Comparison of ENCODE assay signal across 7 mouse cellular contexts in the genomic region with DNA sequence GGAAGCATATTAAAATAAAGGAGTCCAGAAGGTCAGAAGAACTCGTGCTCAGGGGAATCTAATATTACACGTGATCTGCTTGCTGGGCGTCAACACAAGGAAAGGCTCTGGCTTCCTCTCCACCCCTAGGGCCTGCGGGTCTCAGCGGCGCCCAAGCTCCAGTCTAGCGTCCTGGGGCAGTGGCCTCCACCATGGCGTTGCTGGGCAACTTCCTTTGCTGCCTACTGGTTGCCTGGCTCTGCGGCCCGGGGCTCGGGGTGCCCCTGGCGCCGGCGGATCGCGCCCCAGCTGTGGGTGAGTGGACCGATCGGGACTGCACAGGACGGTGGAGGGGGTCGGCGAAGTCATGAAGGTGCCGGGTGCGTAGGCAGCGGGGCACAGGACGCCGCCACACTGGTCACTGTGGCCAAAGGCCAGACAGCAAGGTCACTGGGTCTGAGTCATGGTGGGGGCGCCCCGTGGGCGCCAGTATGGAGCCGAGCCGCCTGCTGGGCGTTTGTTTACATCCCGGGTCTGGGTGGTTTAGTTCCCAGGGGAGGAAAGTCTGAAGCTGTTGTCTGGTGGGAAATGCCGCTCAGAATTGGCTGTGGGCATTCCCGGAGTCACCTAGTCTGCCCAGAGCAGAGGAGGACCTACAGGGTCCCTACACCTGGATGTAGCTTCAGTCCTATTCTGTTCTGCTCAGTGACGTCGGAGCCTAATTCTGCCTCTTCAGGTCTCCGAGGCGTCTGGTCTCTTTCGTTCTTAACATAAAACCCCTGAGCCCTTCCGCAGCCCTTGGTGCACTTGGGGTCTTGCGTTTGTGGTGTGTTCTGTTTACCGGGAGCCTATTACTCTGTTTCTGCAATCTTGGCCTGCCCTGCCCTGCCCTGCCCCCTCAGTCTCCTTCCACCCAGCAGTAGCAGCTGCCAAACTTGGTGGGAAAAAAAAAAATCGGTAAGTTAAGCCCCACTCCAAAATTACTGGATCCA. TPM values are rescaled to one million over a fixed set of nuclear protein-coding genes. Genes with fewer than 3 reads are reported as not detected.
DNase-seq lines count a peak whose midpoint lies in the region; ATAC-seq and TF ChIP-seq lines count a peak whose summit lies in the region.

No protein-coding gene starts in this region.

- peak overlapping the region; percentile 97 for H3K27ac ChIP-seq in cortical plate, adult 2 months (ENCODE audit: insufficient read depth, low read length)
- H3K27ac ChIP-seq in limb, embryonic 11.5 days (replicated peaks; ENCODE audit: low read depth, low read length) = no peak overlapping the region
- H3K27ac ChIP-seq in midbrain, embryonic 10.5 days (replicated peaks) = peak overlapping the region; percentile 85
- peak overlapping the region; percentile 91 for H3K27ac ChIP-seq in small intestine, adult 2 months (ENCODE audit: insufficient read depth, low read depth, low read length)

- H3K4me3 ChIP-seq in cortical plate, adult 2 months (ENCODE audit: insufficient read depth, low read length) = peak overlapping the region; percentile 83
- peak overlapping the region; percentile 42 for H3K4me3 ChIP-seq in limb, embryonic 11.5 days (ENCODE audit: low read depth, low read length)
- H3K4me3 ChIP-seq in midbrain, embryonic 10.5 days = peak overlapping the region; percentile 64
- peak overlapping the region; percentile 89 for H3K4me3 ChIP-seq in small intestine, adult 2 months (ENCODE audit: low read depth, low read length)

- peak; percentile 75 for ATAC-seq in limb, embryonic 11.5 days (ENCODE audit: insufficient number of reproducible peaks, low FRiP score, low TSS enrichment, low read depth)

- no peaks in the 10 kb centered on the region for H3K9me3 ChIP-seq in limb, embryonic 11.5 days (ENCODE audit: control insufficient read depth, low read length)
- peaks cover 18% of the 10 kb centered on the region for H3K9me3 ChIP-seq in midbrain, embryonic 10.5 days (replicated peaks)

- H3K36me3 ChIP-seq in limb, embryonic 11.5 days (ENCODE audit: control insufficient read depth, insufficient read depth, low read length) = no peaks in the 10 kb centered on the region
- peaks cover 39% of the 10 kb centered on the region for H3K36me3 ChIP-seq in midbrain, embryonic 10.5 days
- H3K36me3 ChIP-seq in small intestine, adult 2 months (ENCODE audit: control insufficient read depth, insufficient read depth, low read length) = no peaks in the 10 kb centered on the region

- intact Hi-C loops in gastrocnemius, postnatal 14 days (cut with DNase I; ENCODE audit: low total_unique reads) = no loop called here

- TF ChIP-seq CTCF in cortical plate, adult 2 months (IDR thresholded peaks at IDR 0.05; ENCODE audit: extremely low read depth, insufficient read depth, low read length) = no peak
- peak; percentile 30; the same call in 1 of the 2 replicates for TF ChIP-seq CTCF in small intestine, adult 2 months (IDR thresholded peaks at IDR 0.05; ENCODE audit: extremely low read depth, insufficient read length, insufficient replicate concordance, low read depth, low read length)

- H3K4me1 ChIP-seq in cortical plate, adult 2 months (ENCODE audit: control insufficient read depth, insufficient read depth, low read length) = no peaks in the 10 kb centered on the region; the same call in 1 of the 2 replicates
- peaks cover 4% of the 10 kb centered on the region; the same call in 1 of the 2 replicates for H3K4me1 ChIP-seq in limb, embryonic 11.5 days (ENCODE audit: control insufficient read depth, insufficient read depth, low read length)
- peaks cover 22% of the 10 kb centered on the region for H3K4me1 ChIP-seq in midbrain, embryonic 10.5 days
- peaks cover 2% of the 10 kb centered on the region; the same call in 1 of the 2 replicates for H3K4me1 ChIP-seq in small intestine, adult 2 months (ENCODE audit: control insufficient read depth, insufficient read depth, insufficient read length, low read length)

- peak overlapping the region; percentile 59 for H3K9ac ChIP-seq in limb, embryonic 11.5 days (ENCODE audit: low read length)

- peak; percentile 46 for DNase-seq in adrenal gland, adult 8-10 months
- peak; percentile 38 for DNase-seq in gastrocnemius, postnatal 14 days
- peak; percentile 72 for DNase-seq in induced T-regulatory cell, adult 2 months (ENCODE audit: low read depth)
- DNase-seq in limb, embryonic 11.5 days (ENCODE audit: low spot score) = peak; percentile 55
- DNase-seq in midbrain, embryonic 10.5 days (ENCODE audit: low spot score) = peak; percentile 54

- WGBS in limb, embryonic 11.5 days = 2% methylated on average over 44 of the region's 44 CpGs
- 2% methylated on average over 44 of the region's 44 CpGs for WGBS in midbrain, embryonic 10.5 days
- WGBS in small intestine, adult 2 months = under 1% methylated on average over 44 of the region's 44 CpGs

- H3K27me3 ChIP-seq in limb, embryonic 11.5 days (ENCODE audit: control insufficient read depth, insufficient read depth, low read length) = no peaks in the 10 kb centered on the region
- no peaks in the 10 kb centered on the region for H3K27me3 ChIP-seq in midbrain, embryonic 10.5 days (ENCODE audit: low read depth, poor library complexity, severe bottlenecking)
- no peaks in the 10 kb centered on the region for H3K27me3 ChIP-seq in small intestine, adult 2 months (ENCODE audit: control insufficient read depth, insufficient read depth, low read length)

- TF ChIP-seq POLR2A in cortical plate, adult 2 months (IDR thresholded peaks at IDR 0.05; ENCODE audit: extremely low read depth, insufficient read depth, low read length) = no peak
- TF ChIP-seq POLR2A in small intestine, adult 2 months (IDR thresholded peaks at IDR 0.05; ENCODE audit: low read depth, low read length) = peak; percentile 52; the same call in 1 of the 2 replicates

- H3K4me2 ChIP-seq in limb, embryonic 11.5 days (ENCODE audit: low read depth, severe bottlenecking) = peak overlapping the region; percentile 80

RNA-seq across cellular contexts. Expression of gene Smpdl3a, which starts 0.6 kb away (rescaled TPM):
- total RNA-seq in adrenal gland, adult 8-10 months (2022) = 10 to 100 TPM; 25.4 to 45.3 (median 33.2) TPM
- 41.6 and 45.0 TPM in 2 replicates for polyA plus RNA-seq in cortical plate, adult 2 months (2012; rRNA removed)
- 10 to 100 TPM; 20.7 to 27.5 TPM for total RNA-seq in gastrocnemius, postnatal 14 days (2021)
- polyA plus RNA-seq in limb, embryonic 11.5 days (2014; fragmentation: Nextera tagmentation; extraction: Ambion mirVana) = 5.9 and 7.9 TPM in 2 replicates
- polyA plus RNA-seq in midbrain, embryonic 10.5 days (2016; fragmentation: Nextera tagmentation; extraction: Ambion mirVana) = 7.2 and 10.1 TPM in 2 replicates
- 134 and 225 TPM in 2 replicates for polyA plus RNA-seq in small intestine, adult 2 months (2012; rRNA removed)

RNA-seq across cellular contexts. Expression of gene Fabp7, which starts 10.1 kb away (rescaled TPM):
- total RNA-seq in adrenal gland, adult 8-10 months (2022) = 1 to 10 TPM in 2 of 4 experiments, under 1 TPM in 2; 0.59 to 1.3 (median 0.89) TPM
- 66.2 TPM in 2 replicates for polyA plus RNA-seq in cortical plate, adult 2 months (2012; rRNA removed)
- total RNA-seq in gastrocnemius, postnatal 14 days (2021) = under 1 TPM; 0.49 to 0.90 TPM
- polyA plus RNA-seq in limb, embryonic 11.5 days (2014; fragmentation: Nextera tagmentation; extraction: Ambion mirVana) = 2.7 TPM in 2 replicates
- polyA plus RNA-seq in midbrain, embryonic 10.5 days (2016; fragmentation: Nextera tagmentation; extraction: Ambion mirVana) = 467 and 736 TPM in 2 replicates
- not detected in 2 replicates for polyA plus RNA-seq in small intestine, adult 2 months (2012; rRNA removed)

Comparison
In these comparisons a context has a peak if more than half of its experiments do, and no peak if none do; other contexts are left out.
1. RNA of gene Fabp7, which starts 10.1 kb away (polyA plus RNA-seq): 467 to 736 TPM in midbrain, embryonic 10.5 days and 66.2 TPM in cortical plate, adult 2 months; 2.7 TPM in limb, embryonic 11.5 days and not detected in small intestine, adult 2 months; every median in the first group is over 10 times any median in the second.
2. Peak in every context shown above with its lines, with median percentiles within 50 percentile points of each other: DNase-seq and H3K4me3 ChIP-seq.